Mouse (Mus musculus): ENCODE measurements around the gene Crxos.
"Not testable (repeated sequence)": the region's sequence is repeated elsewhere in the genome, so short reads cannot be mapped to it uniquely, and the experiment has no call there.

The Crxos gene

DNA sequence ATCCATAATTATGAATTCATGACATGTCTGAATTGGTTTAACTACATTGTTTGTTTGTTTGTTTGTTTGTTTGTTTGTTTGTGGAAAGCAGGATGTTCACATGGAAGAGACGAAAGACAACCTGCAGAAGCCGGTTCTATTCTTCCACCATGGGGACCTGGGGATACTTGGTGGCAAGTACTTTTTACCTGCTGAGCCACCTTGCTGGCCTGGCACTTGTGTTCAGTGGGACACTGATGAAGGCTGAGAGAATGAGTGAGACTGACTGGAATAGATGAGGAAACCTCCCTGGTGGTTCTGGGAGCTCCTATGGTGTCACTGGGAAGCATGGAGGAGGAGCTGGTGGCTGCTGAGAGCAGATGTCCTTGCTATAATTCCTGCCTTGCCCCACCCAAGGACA, at the start of gene Crxos:
Crxos (plus strand) TSS at position 301 of the 400 bp plus-strand sequence.
- CTCF ChIA-PET: no interaction called here

DNA sequence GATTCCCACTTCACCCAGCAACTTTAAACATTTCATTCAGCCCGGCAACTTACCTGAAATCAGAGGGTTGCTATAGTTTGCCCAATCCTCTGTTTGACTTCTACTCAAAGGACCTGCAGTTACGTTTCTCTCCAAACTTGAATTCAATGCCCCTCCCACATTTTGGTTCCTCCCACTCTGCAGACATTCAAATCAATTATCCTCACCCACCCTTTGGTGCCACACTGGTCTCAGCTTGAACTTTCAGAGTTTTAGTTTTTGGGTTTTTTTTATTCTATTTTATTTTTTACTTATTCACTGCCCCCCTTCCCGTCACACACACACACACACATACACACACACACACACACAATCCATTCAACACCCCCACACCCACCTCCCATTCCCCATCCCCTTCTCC, 42.8 kb upstream of the Crxos start, which contains the start of gene Obox6:
Obox6 (minus strand) TSS at position 101 of the 400 bp plus-strand sequence.
- CTCF ChIA-PET: no interaction called here

DNA sequence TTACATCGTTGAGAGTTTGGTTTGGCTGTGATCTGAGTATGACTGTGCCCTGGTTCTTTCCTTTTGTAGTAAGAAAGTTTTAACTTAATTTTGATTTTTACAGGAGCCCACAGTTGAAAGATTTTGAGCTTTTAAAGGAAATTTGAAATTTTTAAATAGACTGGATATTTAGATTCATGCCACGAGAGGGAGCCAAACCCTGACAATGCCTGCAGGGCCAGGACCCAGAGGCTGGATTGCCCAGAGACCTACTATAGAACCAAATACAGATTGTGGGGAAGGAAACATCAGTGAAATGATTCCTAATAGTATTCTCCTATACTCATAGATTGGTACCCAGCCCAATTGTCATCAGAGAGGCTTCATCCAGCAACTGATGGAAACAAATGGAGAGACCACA, 22.8 kb upstream of the Crxos start:
- CTCF ChIA-PET: no interaction called here

DNA sequence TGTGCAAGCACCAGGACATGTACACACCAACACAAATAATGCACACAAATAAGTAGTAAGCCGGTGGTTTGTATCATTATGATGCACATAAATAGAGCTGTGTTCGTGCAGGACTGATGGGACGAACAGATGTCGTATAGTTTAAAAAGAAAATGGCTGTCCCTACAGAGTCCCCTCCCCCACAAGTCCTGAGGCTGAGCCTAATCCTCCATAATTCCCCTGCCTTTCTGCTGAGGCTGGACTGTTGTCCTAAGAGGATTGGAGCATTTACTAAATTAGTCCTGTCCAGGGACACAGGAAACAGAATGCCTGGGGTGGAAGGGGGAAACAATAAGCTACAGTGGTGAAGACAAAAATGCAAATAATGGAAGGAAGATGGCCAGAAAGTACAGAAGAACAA, 18.3 kb upstream of the Crxos start:
- CTCF ChIA-PET: no interaction called here

DNA sequence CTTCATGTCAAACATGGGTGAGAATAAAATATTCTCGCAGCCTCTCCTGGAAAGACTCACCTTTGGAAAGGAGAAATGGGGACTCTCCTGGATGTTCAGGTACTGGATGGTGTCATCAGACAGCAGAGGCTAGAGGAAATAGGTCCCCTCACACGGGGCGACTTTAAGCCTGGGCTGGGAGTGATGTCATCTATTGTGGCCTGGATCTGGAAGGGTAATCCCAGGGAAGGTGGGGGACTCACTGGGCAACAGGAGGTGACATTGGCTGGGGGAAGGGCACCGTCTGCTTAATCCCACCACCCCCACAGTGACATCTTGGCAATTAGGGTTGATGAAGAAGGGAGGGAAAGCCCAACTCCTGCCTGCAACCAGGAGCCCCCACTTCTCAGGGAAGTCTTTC, 2.7 kb upstream of the Crxos start, which contains the start of gene Crx:
Crx (minus strand) TSS at position 213 of the 400 bp plus-strand sequence.
- CTCF ChIA-PET: no interaction called here

DNA sequence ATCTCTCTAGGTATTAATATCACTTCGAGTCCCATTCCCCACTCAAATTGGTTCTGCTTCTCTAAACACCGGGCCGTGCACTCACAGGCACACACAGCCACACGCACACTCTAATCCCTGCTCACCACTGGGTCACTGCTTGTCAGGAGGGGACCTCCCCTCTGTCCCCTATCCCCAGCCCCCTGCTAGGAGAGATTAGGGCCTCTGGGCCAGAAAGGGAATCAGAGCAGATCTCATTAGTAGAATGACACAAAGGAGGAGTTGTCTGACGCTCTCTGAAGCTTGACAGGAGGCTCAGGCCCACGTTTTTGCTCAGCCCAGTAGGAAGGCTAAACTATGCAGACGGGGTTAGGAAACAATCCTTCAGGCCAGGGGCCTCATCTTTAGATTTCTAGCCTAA, 1.0 kb upstream of the Crxos start:
- CTCF ChIA-PET: no interaction called here

DNA sequence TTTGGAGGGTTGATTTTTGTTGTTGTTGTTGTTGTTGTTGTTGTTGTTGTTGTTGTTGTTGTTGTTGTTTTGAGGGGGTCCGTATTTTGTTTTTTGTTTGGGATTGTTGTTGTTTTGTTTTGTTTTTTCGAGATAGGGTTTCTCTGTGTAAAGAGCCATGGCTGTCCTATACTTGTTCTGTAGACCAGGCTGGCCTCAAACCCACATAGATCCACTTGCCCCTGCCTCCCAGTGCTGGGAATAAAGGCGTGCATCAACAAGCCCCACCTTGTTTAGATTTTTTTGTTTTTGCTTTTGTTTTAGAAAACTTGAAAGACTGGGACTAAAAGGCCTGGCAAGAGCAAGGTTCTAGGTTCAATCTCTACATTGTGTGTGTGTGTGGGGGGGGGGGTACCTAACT, 586 bp upstream of the Crxos start:
- CTCF ChIA-PET: no interaction called here

DNA sequence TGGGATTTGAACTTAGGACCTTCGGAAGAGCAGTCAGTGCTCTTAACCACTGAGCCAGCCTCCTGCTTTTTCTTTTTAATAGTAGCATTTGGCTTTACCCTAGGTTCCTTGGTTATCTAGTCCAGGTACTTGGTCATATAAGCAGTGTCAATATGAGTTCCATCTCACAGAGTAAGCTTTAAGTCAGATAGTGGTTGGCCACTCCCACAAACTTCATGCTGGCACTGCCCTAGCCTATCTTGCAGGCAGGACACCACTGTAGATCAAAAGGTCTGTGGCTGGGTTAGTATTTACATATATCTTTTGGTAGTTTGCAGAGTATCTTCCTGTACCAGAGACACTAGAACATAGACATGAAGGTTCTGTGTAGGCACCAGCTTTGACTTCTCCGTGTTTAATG, 1.7 kb downstream of the Crxos start:
- CTCF ChIA-PET: no interaction called here

DNA sequence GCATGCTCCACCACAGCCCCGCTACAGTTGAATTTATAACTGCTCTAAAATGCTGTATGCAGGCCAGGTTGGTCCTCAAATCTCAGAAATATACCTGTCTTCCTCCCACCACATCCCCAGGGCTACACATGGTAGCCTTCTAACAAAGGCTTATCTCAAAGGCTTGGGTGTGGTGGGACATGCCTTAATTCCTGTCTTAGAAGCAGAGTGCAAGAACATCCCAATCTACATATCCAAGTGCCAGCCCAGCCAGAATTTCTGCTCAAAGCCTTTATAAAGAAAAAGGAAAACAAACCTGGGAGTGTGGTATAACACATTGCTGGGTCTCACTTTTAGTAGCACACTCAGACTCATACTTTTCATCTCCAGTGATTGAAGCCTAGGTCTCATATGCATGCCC, 11.8 kb downstream of the Crxos start:
- CTCF ChIA-PET: no interaction called here

DNA sequence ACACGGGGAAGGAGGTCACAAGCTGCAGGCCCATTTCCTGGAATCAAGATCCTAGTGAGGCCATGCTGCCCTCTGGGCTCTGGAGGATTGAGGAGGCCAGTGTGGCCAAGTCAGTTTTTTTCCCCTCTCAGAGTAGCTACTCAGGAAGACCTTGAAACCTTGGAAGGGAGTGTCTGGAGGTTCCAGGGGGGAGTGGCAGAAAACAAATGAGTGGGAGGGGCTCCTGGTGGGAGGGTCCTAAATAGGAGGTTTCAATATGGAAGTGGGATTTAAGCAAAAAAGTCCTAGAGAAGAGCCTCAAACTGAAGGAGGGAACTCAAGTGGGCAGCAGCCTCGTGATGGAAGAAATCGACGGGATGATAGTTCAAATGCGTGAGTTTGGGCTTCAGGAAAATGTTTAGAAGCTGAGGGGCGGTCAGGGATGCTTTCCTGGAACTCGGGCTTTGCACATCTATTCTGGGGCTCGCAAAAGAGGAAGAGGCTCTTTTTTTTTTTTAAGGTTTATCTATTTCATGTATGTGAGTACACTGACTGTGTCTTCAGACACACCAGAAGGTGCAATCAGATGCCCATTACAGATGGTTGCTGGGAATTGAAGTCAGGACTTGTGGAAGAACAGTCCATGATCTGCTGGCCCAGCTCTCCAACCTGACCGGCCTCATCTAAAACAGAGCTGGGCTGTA, 19.1 kb downstream of the Crxos start:
- CTCF ChIA-PET: interaction anchor here (0.7 kb wide), 2 partner anchors 33 to 933 kb away, joined by 3 to 13 read pairs; no protein-coding TSS in a partner anchor

DNA sequence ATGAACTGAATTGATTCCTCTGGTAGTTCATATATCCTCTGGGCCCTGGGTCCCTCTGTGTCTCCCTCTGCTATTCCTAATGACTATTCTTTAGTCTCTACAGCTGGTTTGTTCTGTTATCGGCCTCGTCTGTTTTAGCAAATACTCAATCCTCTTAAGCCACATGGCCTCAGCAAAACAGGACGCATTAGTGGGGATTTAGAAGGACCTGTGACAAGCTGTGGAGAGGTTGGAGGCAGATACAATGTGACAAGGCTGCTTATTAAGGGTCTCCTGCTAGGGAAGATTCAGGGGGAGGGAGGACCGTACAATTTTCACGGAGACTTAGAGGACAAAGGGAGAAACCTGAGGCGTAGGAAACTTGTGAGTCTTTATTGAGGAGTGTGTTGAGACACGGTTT, 23.4 kb downstream of the Crxos start:
- CTCF ChIA-PET: no interaction called here

DNA sequence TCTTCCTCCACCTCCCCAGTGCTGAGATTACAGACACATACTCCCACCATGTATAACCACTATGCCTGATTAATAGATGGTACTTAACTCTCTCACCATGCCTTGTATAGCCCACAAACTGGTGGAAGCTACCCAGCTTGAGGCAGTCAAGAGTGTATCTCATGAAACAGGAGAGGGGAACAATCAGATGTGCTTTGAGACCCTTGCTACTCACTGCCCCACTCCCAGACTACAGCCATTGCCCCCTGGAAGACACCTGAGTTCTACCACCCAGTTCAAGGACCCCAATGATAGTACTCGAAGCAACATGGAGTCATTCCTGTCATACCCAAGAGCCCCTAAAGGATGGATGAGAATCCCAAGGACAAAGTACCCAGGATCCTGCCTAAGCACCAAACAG, 24.2 kb downstream of the Crxos start:
- CTCF ChIA-PET: no interaction called here

DNA sequence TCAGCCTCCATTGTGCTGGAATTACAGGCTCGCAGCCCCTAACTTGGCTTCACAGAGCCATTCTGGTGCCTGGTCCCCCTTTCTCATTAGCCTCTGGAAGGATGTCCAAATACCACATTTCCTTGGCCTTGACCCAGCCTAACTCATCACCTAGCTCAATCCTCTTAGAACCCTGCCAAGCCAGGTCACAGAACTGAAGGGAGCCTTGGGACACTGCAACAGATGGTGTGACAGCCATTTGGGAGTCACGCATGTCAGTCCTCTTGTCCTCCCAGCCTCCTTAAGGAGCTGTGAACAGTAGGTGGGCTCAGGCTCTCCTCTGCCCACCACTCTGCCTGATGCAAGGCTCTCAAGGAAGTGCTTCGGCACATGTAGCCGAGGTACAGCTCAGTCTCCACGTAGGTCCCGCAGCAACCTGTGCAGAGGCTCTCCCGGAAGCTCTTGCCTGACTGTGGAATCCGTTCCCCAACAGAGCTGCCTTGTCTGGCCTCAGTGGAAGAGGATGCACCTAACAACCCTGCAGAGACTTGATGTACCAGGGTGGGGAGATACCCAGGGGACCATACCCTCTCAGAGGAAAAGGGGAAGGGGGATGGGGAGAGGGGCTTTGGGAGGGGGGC, 25.7 kb downstream of the Crxos start:
- CTCF ChIA-PET: no interaction called here

DNA sequence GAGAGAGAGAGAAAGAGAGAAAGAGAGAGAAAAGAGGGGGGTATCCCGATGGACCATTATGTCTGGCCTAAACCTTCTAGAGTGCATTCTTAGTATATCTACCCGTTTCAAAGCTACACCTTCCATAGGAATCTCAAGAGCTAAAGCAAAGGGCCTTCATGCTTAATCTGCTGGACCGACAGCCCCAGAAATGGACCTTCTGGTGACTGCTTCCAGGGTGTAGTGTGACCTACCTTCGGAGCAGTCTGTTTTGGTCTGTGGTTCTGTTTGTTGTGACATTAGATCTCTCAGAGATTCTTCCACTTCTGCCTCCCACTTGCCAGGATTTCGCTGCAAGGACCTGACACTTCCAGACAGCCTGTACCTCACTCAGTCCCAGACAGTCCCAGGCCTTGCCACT, 28.1 kb downstream of the Crxos start:
- CTCF ChIA-PET: interaction anchor here (0.7 kb wide), 1 partner anchor 26 kb away, joined by 5 read pairs; no protein-coding TSS in a partner anchor

DNA sequence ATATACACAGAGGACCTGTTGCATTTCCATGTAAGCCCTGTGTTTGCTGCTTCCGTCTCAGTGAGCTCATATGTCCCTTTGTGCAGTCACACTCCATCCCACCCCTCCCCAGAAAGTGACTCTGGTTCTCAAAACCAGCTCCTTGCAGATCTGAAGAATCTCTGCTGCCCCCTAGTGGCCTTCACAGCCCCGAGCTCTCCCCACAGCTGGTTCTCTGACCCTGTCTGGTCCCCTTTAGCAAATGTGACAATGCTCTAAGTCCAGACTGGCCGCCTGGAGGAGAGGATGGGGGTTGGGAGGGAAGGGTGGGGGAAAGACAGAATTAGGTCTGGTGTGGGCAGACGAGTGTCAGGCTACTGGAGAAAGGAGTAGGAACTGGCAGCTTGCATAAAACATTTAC, 29.8 kb downstream of the Crxos start:
- CTCF ChIA-PET: no interaction called here

DNA sequence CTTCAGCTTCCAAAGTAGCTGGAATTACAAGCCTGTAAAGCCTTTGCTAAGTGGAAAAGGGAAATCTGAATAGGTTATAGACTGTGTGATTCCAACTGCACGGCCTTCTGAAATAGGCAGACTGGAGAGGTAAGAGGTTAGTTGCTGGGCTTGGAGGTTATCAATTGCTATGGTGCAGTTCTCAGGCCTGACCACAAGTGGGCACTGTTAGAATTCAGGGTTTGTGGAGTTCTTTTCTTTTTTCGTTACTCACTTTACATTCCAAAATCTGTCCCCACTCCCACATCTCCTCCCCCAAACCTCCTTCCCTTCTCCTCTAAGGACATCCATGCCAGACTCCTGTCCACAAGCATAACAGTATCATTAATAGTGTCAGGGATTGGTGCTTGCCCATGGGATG, 31.8 kb downstream of the Crxos start:
- CTCF ChIA-PET: interaction anchor here (0.7 kb wide), 1 partner anchor 398 kb away, joined by 6 read pairs; no protein-coding TSS in a partner anchor

DNA sequence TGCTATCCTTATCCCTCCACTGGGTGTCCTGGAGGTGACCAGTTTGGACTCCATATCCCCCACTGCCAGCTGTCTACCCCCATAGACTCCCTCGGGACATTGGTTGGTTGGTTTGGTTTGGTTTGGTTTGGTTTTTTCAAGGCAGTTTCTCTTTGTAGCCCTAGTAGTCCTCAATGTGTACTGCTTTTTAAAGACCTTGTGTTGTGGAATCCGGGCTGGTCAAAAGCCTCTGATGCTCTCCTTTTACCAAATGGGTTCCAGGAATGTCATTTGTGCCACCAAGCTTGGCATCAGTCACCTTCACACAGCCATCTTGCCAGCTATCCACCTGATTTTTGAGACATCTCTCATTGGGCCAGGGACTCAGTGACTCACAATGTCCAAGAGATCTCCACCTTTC, 32.3 kb downstream of the Crxos start:
- CTCF ChIA-PET: interaction anchor here (0.7 kb wide), 1 partner anchor 398 kb away, joined by 6 read pairs; no protein-coding TSS in a partner anchor

DNA sequence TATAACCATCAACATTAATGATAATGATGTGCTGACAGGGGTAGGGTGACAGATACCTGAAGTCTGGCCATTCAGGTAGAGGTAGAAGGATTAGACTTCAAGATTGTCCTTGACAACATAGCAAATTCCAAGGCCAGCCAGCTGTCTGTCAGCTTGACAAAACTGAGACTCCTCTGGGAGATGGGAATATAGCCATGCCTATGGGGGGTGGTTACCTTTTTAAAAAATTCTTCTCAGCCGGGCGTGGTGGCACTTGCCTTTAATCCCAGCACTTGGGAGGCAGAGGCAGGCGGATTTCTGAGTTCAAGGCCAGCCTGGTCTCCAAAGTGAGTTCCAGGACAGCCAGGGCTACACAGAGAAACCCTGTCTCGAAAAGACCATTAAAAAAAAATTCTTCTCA, 33.3 kb downstream of the Crxos start:
- CTCF ChIA-PET: not testable (repeated sequence)

DNA sequence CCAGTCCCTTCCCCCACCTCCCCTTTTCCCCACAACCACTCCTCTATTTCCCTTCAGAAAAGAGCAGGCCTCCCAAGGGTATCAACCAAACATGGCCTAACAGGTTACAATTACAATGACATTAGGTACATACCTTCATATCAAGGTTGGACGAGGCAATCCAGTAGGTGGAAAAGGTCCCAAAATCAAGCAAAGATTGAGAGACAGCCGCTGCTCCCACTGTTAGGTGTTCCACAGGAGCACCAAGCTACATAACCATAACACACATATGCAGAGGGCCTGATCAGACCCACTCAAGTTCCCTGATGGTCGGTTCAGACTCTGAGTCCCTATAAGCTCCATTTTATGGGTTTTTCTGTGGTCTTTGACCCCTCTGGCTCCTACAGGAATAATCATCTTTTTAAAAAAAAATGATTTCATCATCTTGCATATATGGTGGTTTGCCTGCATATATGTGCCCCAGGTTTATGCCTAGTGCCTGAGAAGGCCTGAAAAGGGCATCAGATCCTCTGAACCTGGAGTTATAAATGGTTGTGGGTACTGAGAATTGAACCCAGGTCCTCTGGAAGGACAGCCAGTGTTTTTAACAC, 33.8 kb downstream of the Crxos start:
- CTCF ChIA-PET: interaction anchor here (0.7 kb wide), 1 partner anchor 10 kb away, joined by 4 read pairs; no protein-coding TSS in a partner anchor

DNA sequence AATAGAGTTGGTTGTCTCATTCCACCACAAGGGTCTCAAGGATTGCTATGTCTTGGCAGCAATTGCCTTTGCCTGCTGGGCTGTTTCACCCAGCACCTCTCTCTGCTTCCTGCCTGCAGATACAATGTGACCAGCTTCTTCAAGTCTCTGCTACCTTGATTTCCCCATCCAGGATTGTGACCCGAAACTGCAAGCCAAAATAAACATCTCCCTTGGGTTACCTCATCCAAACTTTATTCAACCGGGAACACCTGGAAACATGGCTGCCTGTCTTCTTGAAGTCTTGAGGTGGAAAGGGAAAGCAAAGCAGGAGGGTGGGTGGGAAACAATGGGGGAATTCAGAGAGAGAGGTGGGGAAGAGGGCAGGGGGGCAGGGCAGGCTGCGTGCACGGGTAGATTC, 34.6 kb downstream of the Crxos start:
- CTCF ChIA-PET: interaction anchor here (0.7 kb wide), 1 partner anchor 414 kb away, joined by 11 read pairs; no protein-coding TSS in a partner anchor

DNA sequence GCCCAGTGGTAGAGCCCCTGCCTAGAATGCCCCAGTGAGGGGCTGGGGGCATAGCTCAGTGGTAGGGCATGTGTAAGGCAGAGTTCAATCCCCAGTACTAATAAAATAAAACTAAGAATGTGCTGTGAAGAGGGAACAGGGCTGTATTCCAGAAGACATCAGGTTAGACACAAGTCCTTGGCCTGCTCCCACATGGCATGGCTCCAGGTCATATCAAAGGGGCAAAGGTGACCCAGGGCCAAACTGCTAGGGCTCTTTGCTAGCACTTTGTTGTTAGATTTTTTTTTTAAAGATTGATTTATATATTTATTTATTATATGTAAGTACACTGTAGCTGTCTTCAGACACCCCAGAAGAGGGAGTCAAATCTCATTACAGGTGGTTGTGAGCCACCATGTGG, 36.0 kb downstream of the Crxos start:
- CTCF ChIA-PET: no interaction called here

DNA sequence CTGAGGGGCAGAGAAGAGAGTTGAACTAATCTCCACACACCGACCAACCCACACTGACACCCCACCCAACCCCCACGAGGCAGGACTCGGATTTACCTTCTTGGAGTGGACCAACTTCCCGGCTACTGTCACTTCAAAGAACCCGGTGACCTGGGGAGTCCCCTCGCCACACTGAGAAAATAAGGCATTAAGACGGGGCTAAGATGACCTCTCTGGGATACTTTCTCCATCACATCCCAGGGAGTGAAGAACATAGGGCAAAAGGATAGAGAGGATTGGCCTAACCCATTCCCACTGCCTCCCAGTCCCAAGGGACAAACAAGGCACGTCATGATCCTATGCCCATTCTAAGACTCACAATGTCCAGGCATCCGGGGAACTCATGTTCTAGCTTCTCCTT, 37.5 kb downstream of the Crxos start:
- CTCF ChIA-PET: no interaction called here

DNA sequence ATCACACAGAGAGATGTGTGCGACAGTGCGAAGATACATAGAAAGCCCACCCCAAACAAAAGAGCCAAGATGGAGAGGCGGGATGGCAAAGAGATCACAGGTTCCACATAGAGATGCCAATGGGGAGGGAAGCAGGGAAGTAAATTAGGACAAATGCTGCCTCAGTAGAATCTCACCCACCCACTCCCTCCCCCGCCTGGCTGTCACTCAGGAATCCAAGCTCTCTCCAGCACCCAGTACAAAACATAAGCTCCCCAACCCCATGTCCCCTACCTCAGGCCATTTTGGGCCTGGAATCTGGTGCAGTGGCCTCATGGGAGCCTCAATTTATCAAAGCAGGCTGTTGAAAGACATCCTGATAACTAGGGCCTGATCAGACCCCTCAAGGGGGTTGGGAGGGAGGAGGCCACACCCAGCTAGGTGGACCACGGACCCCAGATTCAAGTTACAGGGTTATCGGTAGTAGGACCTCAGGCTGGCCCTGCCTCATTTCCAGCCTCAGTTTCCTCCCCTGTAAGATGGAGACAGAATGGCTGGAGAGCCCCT, 38.3 kb downstream of the Crxos start:
- CTCF ChIA-PET: interaction anchor here (0.6 kb wide), 1 partner anchor 377 kb away, joined by 7 read pairs; no protein-coding TSS in a partner anchor
